In genomic region chr13:98945381-98945780, GRCm38 (mm10) we compare ENCODE assay signal across 21 mouse cellular contexts. TPM values are rescaled to one million over a fixed set of nuclear protein-coding genes. Genes with fewer than 3 reads are reported as not detected.
A peak's percentile ranks its signal among the peaks of the same experiment; 100 is the strongest.
DNase-seq lines count a peak whose midpoint lies in the region; ATAC-seq and TF ChIP-seq lines count a peak whose summit lies in the region.
"Had no signal": no experiment of that assay in that cellular context is flagged by ENCODE, and none has a peak within 500 bp of the region (broad histone marks: within the 10 kb centered on the region; RNA-seq: fewer than 3 reads in every experiment).

No protein-coding gene starts in this region.

- TF ChIP-seq POLR2A in small intestine, adult 2 months (IDR thresholded peaks at IDR 0.05; ENCODE audit: low read depth, low read length), result no peak
- no peak for TF ChIP-seq POLR2A in heart, adult 2 months (IDR thresholded peaks at IDR 0.05; ENCODE audit: insufficient read depth, low read depth, low read length)

- no peaks in the 10 kb centered on the region for H3K79me2 ChIP-seq in heart, adult 2 months (replicated peaks; ENCODE audit: control insufficient read depth, insufficient read depth, low read length)

- intact Hi-C loops in heart, adult 2 months (cut with DNase I), result no loop called here

- H3K4me2 ChIP-seq in liver, embryonic 11.5 days, result peak overlapping the region; percentile 26; the same call in 1 of the 2 replicates
- no peak overlapping the region for H3K4me2 ChIP-seq in heart, embryonic 12.5 days
- H3K4me2 ChIP-seq: forebrain, embryonic 15.5 days; midbrain, embryonic 12.5 days had no signal

- CTCF ChIA-PET in Patski (lab: Charles Lee), result interaction anchor here (1.2 to 1.7 kb wide), 2 partner anchors 20 to 148 kb away, joined by 3 to 4 read pairs; no protein-coding TSS in a partner anchor

- H3K36me3 ChIP-seq in liver, embryonic 11.5 days (ENCODE audit: control insufficient read depth, insufficient read depth, low read length), result no peaks in the 10 kb centered on the region
- no peaks in the 10 kb centered on the region for H3K36me3 ChIP-seq in small intestine, adult 2 months (ENCODE audit: control insufficient read depth, insufficient read depth, low read length)
- no peaks in the 10 kb centered on the region for H3K36me3 ChIP-seq in heart, embryonic 12.5 days
- H3K36me3 ChIP-seq in heart, adult 2 months (ENCODE audit: control insufficient read depth, insufficient read depth, low read length), result no peaks in the 10 kb centered on the region
- H3K36me3 ChIP-seq: forebrain, embryonic 15.5 days; midbrain, embryonic 12.5 days had no signal

- H3K9me3 ChIP-seq in liver, embryonic 11.5 days (ENCODE audit: control insufficient read depth, low read length), result no peaks in the 10 kb centered on the region
- no peaks in the 10 kb centered on the region for H3K9me3 ChIP-seq in heart, embryonic 12.5 days (replicated peaks)
- H3K9me3 ChIP-seq: forebrain, embryonic 15.5 days; midbrain, embryonic 12.5 days had no signal

- ATAC-seq in Patski, result peak; percentile 34
- no peak for ATAC-seq in liver, embryonic 11.5 days (replicated peaks; ENCODE audit: low FRiP score)
- ATAC-seq in heart, embryonic 12.5 days (ENCODE audit: insufficient number of reproducible peaks, low FRiP score), result no peak
- ATAC-seq: forebrain, embryonic 15.5 days; hindbrain, postnatal 0 days had no signal

- no peak overlapping the region for H3K4me3 ChIP-seq in liver, embryonic 11.5 days (ENCODE audit: low read depth, low read length)
- no peak overlapping the region for H3K4me3 ChIP-seq in small intestine, adult 2 months (ENCODE audit: low read depth, low read length)
- no peak overlapping the region for H3K4me3 ChIP-seq in heart, embryonic 12.5 days
- H3K4me3 ChIP-seq in heart, adult 2 months, result no peak overlapping the region
- H3K4me3 ChIP-seq: forebrain, embryonic 15.5 days; midbrain, embryonic 12.5 days; myocyte had no signal

- in situ Hi-C loops in Patski (cut with MboI; ENCODE audit: low pct_unique_long_range_greater_than_20kb), result loop anchor here (5.0 kb wide), 1 partner anchor 147 kb away; no protein-coding TSS in a partner anchor

- no peak for TF ChIP-seq EP300 in heart, adult 2 months (IDR thresholded peaks at IDR 0.05; ENCODE audit: insufficient read depth, low read depth, low read length)

- no peaks in the 10 kb centered on the region for H3K27me3 ChIP-seq in Patski
- H3K27me3 ChIP-seq in liver, embryonic 11.5 days (replicated peaks; ENCODE audit: control insufficient read depth, insufficient read depth, low read length), result no peaks in the 10 kb centered on the region
- H3K27me3 ChIP-seq in small intestine, adult 2 months (ENCODE audit: control insufficient read depth, insufficient read depth, low read length), result no peaks in the 10 kb centered on the region
- no peaks in the 10 kb centered on the region for H3K27me3 ChIP-seq in heart, embryonic 12.5 days (replicated peaks)
- H3K27me3 ChIP-seq in heart, adult 2 months (ENCODE audit: control insufficient read depth, insufficient read depth, low read length), result no peaks in the 10 kb centered on the region
- H3K27me3 ChIP-seq: forebrain, embryonic 15.5 days; midbrain, embryonic 12.5 days had no signal

- DNase-seq in kidney, adult 8-10 months, result peak; percentile 19 to 32
- no peak for DNase-seq in kidney, adult 18-20 months
- DNase-seq in Patski (ENCODE audit: low read depth, low spot score), result no peak
- DNase-seq in liver, embryonic 11.5 days (ENCODE audit: low spot score), result no peak
- no peak for DNase-seq in lung, postnatal 14 days
- no peak for DNase-seq in heart, adult 2 months
- DNase-seq: adrenal gland, postnatal 14 days; cerebellum, postnatal 10 days; embryo, embryonic 11 days; heart, postnatal 10 days; lung, postnatal 36 days; thymus, adult 18-20 months had no signal

- peaks cover 8% of the 10 kb centered on the region for H3K4me1 ChIP-seq in liver, embryonic 11.5 days (replicated peaks; ENCODE audit: control insufficient read depth, insufficient read depth, low read length)
- peaks cover 13% of the 10 kb centered on the region for H3K4me1 ChIP-seq in small intestine, adult 2 months (ENCODE audit: control insufficient read depth, insufficient read depth, insufficient read length, low read length)
- H3K4me1 ChIP-seq in heart, embryonic 12.5 days (replicated peaks), result peaks cover 7% of the 10 kb centered on the region
- no peaks in the 10 kb centered on the region for H3K4me1 ChIP-seq in heart, adult 2 months (ENCODE audit: control insufficient read depth, insufficient read depth, low read length)
- H3K4me1 ChIP-seq: forebrain, embryonic 15.5 days; midbrain, embryonic 12.5 days had no signal

- POLR2A ChIA-PET in Patski (lab: Charles Lee), result no interaction called here

- H3K27ac ChIP-seq in liver, embryonic 11.5 days (ENCODE audit: low read depth, low read length), result no peak overlapping the region
- peak overlapping the region; percentile 77 for H3K27ac ChIP-seq in small intestine, adult 2 months (ENCODE audit: insufficient read depth, low read depth, low read length)
- no peak overlapping the region for H3K27ac ChIP-seq in heart, embryonic 12.5 days (ENCODE audit: poor library complexity, severe bottlenecking)
- H3K27ac ChIP-seq in heart, adult 2 months, result no peak overlapping the region; the same call in 1 of the 2 replicates
- H3K27ac ChIP-seq: forebrain, embryonic 15.5 days; hindbrain, postnatal 0 days; midbrain, embryonic 12.5 days had no signal

- 88% methylated on average over 4 of the region's 4 CpGs for WGBS in liver, embryonic 11.5 days
- WGBS in small intestine, adult 2 months, result 56% methylated on average over 4 of the region's 4 CpGs
- 89% methylated on average over 4 of the region's 4 CpGs for WGBS in heart, embryonic 12.5 days
- 92% methylated on average over 4 of the region's 4 CpGs for WGBS in heart, adult 2 months

- no peak for TF ChIP-seq CTCF in Patski (IDR thresholded peaks at IDR 0.05)
- TF ChIP-seq CTCF in small intestine, adult 2 months (IDR thresholded peaks at IDR 0.05; ENCODE audit: extremely low read depth, insufficient read length, insufficient replicate concordance, low read depth, low read length), result no peak
- TF ChIP-seq CTCF in heart, adult 2 months (IDR thresholded peaks at IDR 0.05), result no peak

- no peak overlapping the region for H3K9ac ChIP-seq in liver, embryonic 11.5 days (ENCODE audit: low read depth, low read length)
- H3K9ac ChIP-seq in heart, embryonic 12.5 days, result no peak overlapping the region
- H3K9ac ChIP-seq in heart, adult 2 months (ENCODE audit: low read depth, low read length), result no peak overlapping the region
- H3K9ac ChIP-seq: forebrain, embryonic 15.5 days; midbrain, embryonic 12.5 days had no signal

RNA-seq across cellular contexts. Expression of gene Tnpo1, which starts 19.2 kb away (rescaled TPM):
- 61.7 TPM for polyA plus RNA-seq in Patski (2021)
- polyA plus RNA-seq in liver, embryonic 11.5 days (2014; fragmentation: Nextera tagmentation; extraction: Ambion mirVana), result 32.2 and 34.9 TPM in 2 replicates
- 5.2 and 10.7 TPM in 2 replicates for polyA plus RNA-seq in small intestine, adult 2 months (2012; rRNA removed)
- polyA plus RNA-seq in heart, embryonic 12.5 days (2016; fragmentation: Nextera tagmentation; extraction: Ambion mirVana), result 54.1 and 58.0 TPM in 2 replicates
- total RNA-seq in heart, adult 2 months (2021), result 10 to 100 TPM; 58.9 to 60.4 TPM
- 16.1 and 31.2 TPM in 2 replicates for polyA plus RNA-seq in heart, adult 2 months (2012; rRNA removed)

RNA-seq across cellular contexts. Expression of gene 1700024P04Rik, which starts 39.0 kb away (rescaled TPM):
- not detected for polyA plus RNA-seq in Patski (2021)
- not detected in 2 replicates for polyA plus RNA-seq in liver, embryonic 11.5 days (2014; fragmentation: Nextera tagmentation; extraction: Ambion mirVana)
- polyA plus RNA-seq in small intestine, adult 2 months (2012; rRNA removed), result not detected in 2 replicates
- polyA plus RNA-seq in heart, embryonic 12.5 days (2016; fragmentation: Nextera tagmentation; extraction: Ambion mirVana), result not detected in 2 replicates
- total RNA-seq in heart, adult 2 months (2021), result not detected
- polyA plus RNA-seq in heart, adult 2 months (2012; rRNA removed), result not detected in 2 replicates
- total RNA-seq: adrenal gland, postnatal 14 days; gastrocnemius, adult 18-20 months; heart, adult 8-10 months; heart, postnatal 10 days; hindbrain, postnatal 0 days had no signal
- polyA plus RNA-seq: forebrain, embryonic 15.5 days; hindbrain, postnatal 0 days; limb, embryonic 14.5 days; midbrain, embryonic 12.5 days; myocyte had no signal

Comparison
In these comparisons a context has a peak if more than half of its experiments do, and no peak if none do; other contexts are left out.
1. DNase-seq: peak in kidney, adult 8-10 months (2 of 2); none in kidney, adult 18-20 months (single experiment), Patski (single experiment), liver, embryonic 11.5 days (single experiment), lung, postnatal 14 days (single experiment) and heart, adult 2 months (0 of 2).